Mouse (Mus musculus) heart, embryonic 14.5 days (tissue): ENCODE data around the gene Ltn1. TPM values are rescaled to one million over a fixed set of nuclear protein-coding genes. Genes with fewer than 3 reads are reported as not detected.

Source experiments
- ATAC-seq: fragments of 200-750 bp; cut with Nextera tagmentation; 2 replicates; pipeline ENCODE4 v1.8.0; 2017; ENCODE audit warnings: low read depth, moderate TSS enrichment; ENCODE audit not compliant: insufficient number of reproducible peaks, insufficient read depth, low FRiP score
- H3K27ac ChIP-seq, 2 experiments: fragments of 200-500 bp in 1 of 2; fragments of 300-500 bp in 1 of 2; sonication (generic) in 1 of 2; replicated peaks in 1 of 2; 2 replicates each; pipeline ENCODE4 v1.5.1; 2012 to 2014; ENCODE audit warnings: low read depth in 2 of 2, low read length in 2 of 2, control low read depth in 1 of 2, mild to moderate bottlenecking in 1 of 2, mixed read lengths in 1 of 2; ENCODE audit not compliant: control insufficient read depth in 1 of 2, insufficient read depth in 1 of 2
- H3K27me3 ChIP-seq: fragments of 300-500 bp; sonication (generic); 2 replicates; pipeline ENCODE4 v1.6.1; 2014; ENCODE audit warnings: mild to moderate bottlenecking, low read length, control low read depth; ENCODE audit not compliant: control insufficient read depth, insufficient read depth
- H3K36me3 ChIP-seq: fragments of 300-500 bp; sonication (generic); 2 replicates; pipeline ENCODE4 v1.6.1; 2014; ENCODE audit warnings: mild to moderate bottlenecking, control low read depth, low read length, mixed read lengths; ENCODE audit not compliant: control insufficient read depth, insufficient read depth
- H3K4me1 ChIP-seq, 2 experiments: fragments of 200-500 bp in 1 of 2; fragments of 300-500 bp in 1 of 2; sonication (generic) in 1 of 2; 2 replicates each; pipeline ENCODE4 v1.6.1; 2012 to 2014; ENCODE audit warnings: low read length in 2 of 2, control low read depth in 1 of 2, mixed read lengths in 1 of 2; ENCODE audit not compliant: control insufficient read depth in 2 of 2, insufficient read depth in 2 of 2
- H3K4me2 ChIP-seq: fragments of 300-500 bp; sonication (generic); 2 replicates; pipeline ENCODE4 v1.6.1; 2014; ENCODE audit warnings: mild to moderate bottlenecking, low read length
- H3K4me3 ChIP-seq, 2 experiments: fragments of 200-500 bp in 1 of 2; fragments of 300-500 bp in 1 of 2; sonication (generic) in 1 of 2; 2 replicates each; pipeline ENCODE4 v1.5.1; 2012 to 2014; ENCODE audit warnings: low read length in 2 of 2, mild to moderate bottlenecking in 2 of 2, control low read depth in 1 of 2, low read depth in 1 of 2, moderate library complexity in 1 of 2; ENCODE audit not compliant: control insufficient read depth in 1 of 2, insufficient read depth in 1 of 2
- H3K9ac ChIP-seq: fragments of 300-500 bp; sonication (generic); 2 replicates; pipeline ENCODE4 v1.6.1; 2014; ENCODE audit warnings: mild to moderate bottlenecking, low read length
- H3K9me3 ChIP-seq: fragments of 300-500 bp; sonication (generic); 2 replicates; pipeline ENCODE4 v1.6.1; 2016; ENCODE audit warnings: low read length, control low read depth; ENCODE audit not compliant: control insufficient read depth
- WGBS: fragments of 180-500 bp; shearing (Covaris S2); extraction: QIAGEN DNeasy Blood & Tissue Kit; methylation state at CpG from one replicate; pipeline ENCODE4 v1.1.7; 2014; 5-methylcytosine and 5-hydroxymethylcytosine counted together
- polyA plus RNA-seq: library from polyadenylated mRNA; unstranded; fragments of >200 nt; fragmentation: Nextera tagmentation; extraction: Ambion mirVana; gene quantifications from 2 replicates; pipeline ENCODE4 v1.2.1, GENCODE M21; 2014

Gene Ltn1
- polyA plus RNA-seq, 1 experiment from 2014 or later: 24.6 TPM

DNA sequence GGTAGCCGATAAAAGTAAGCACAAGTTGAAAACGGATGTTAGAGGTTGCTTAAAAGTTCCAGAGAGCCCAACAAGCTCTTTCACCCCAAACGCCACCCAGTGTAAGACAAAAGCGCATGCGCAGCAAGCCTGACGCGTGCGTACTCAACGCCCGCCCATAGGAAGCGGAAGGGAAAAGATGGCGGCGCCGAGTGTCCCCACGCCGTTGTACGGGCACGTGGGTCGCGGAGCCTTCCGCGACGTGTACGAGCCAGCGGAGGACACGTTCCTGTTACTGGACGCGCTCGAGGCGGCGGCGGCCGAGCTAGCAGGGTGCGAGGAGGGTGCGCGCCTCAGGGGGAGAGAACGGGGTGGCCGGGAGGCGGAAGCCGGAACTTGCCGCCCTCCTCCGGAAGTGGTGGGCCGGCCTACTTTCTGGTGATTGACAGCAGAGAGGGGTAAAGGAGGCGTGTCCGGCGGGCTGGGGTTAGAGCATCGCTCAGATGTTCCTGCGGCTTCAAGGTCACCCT is 78.3 kb downstream of the Ltn1 start, which contains the start of gene N6amt1:
N6amt1 (plus strand) TSS at position 111 of the 509 bp plus-strand sequence.
- Histone ChIP-seq H3K27me3 (no peaks in the 10 kb centered on the region), H3K4me1 (peaks cover 0 to 6% of the 10 kb centered on the region in 2 experiments; a peak in 2 of 4 replicates), H3K9me3 (no peaks in the 10 kb centered on the region), H3K4me2 (peak within 1 kb of the TSS; percentile 59), H3K36me3 (peaks cover 34% of the 10 kb centered on the region), H3K4me3 (peak within 1 kb of the TSS; percentile 71 to 76), H3K27ac (peak within 1 kb of the TSS; percentile 95 to 96), H3K9ac (peak within 1 kb of the TSS; percentile 81)
- ATAC-seq: peak; percentile 94
- under 1% methylated on average over 47 of the region's 48 CpGs for WGBS

DNA sequence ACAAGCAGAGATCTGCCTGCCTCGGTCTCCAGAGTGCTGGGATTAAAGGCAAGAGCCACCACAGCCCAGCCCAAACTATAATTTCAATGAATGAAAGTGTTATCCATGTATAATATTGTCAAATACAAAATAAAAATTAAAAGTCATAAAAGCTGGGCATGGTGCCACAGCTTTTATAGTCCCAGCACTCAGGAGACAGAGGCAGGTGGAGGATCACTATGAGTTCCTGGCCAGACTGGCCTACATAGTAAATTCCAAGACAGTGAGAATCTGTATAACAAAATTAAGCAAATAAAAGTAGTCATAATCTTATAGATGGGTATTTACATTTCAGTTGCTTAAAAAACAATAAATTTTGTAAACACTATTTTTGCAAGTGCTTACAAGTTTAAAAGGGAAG is 78.8 kb downstream of the Ltn1 start:
- H3K9me3 ChIP-seq: no peaks in the 10 kb centered on the region
- H3K4me1 ChIP-seq: peaks cover 0 to 11% of the 10 kb centered on the region in 2 experiments; a peak in 2 of 4 replicates
- H3K27ac ChIP-seq: peak overlapping the region in 1 of 2 experiments; percentile 95; a peak in 2 of 4 replicates
- no peak for ATAC-seq
- H3K4me2 ChIP-seq: peak overlapping the region; percentile 59
- peak overlapping the region in 1 of 2 experiments; percentile 76; a peak in 2 of 4 replicates for H3K4me3 ChIP-seq
- no peak overlapping the region for H3K9ac ChIP-seq
- no peaks in the 10 kb centered on the region for H3K27me3 ChIP-seq
- 97% methylated on average over 1 of the region's 1 CpGs for WGBS
- peaks cover 28% of the 10 kb centered on the region for H3K36me3 ChIP-seq

DNA sequence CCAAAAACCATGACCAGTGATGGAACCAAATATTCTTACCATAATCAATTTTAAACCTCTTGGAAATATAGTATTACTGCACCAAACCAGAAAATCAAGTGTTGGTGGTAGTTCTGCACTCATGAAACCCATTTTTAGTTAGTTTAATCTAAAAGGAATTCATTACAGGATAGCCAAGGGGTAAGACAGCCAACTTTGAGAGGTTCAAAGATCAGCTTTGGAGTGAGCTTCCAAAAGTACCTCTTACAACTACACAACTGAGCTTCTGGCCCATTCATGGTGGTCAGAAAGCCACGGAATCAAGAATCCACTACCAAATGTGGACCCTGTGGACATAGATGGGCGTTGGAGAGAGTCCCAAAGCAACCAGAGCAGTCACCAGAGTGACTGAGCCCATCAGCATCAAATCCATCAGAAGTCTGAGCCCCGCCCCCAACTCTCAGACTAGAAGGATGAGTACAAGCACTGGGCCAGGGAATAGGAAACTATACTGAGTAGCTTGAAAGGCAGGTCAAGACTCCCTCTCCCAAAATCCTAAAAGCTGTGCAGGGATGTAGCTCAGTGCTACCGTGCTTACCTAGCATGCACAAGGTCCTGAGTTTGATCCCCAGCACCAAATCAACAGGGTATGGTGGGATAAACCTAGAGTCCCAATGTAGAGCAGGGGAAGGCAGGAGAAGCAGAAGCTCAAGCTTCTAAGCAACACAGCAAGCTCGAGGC is 80.9 kb downstream of the Ltn1 start:
- peaks cover 4 to 20% of the 10 kb centered on the region in 2 experiments; a peak in 3 of 4 replicates for H3K4me1 ChIP-seq
- WGBS: 76% methylated on average over 5 of the region's 5 CpGs
- no peak overlapping the region for H3K9ac ChIP-seq
- H3K9me3 ChIP-seq: no peaks in the 10 kb centered on the region
- no peak overlapping the region for H3K4me3 ChIP-seq
- H3K27ac ChIP-seq: no peak overlapping the region
- H3K27me3 ChIP-seq: no peaks in the 10 kb centered on the region
- no peak overlapping the region for H3K4me2 ChIP-seq
- no peak for ATAC-seq
- peaks cover 9% of the 10 kb centered on the region for H3K36me3 ChIP-seq

GRCm38 (mm10) chr16:87348133-87348532 is 84.3 kb downstream of the Ltn1 start:
- H3K4me1 ChIP-seq: peaks cover 4 to 14% of the 10 kb centered on the region in 2 experiments; a peak in 3 of 4 replicates
- no peak overlapping the region for H3K4me3 ChIP-seq
- no peaks in the 10 kb centered on the region for H3K36me3 ChIP-seq
- H3K27ac ChIP-seq: peak overlapping the region; percentile 43 to 53
- WGBS: 57% methylated on average over 2 of the region's 2 CpGs
- no peak overlapping the region for H3K4me2 ChIP-seq
- peak; percentile 90 for ATAC-seq
- H3K9ac ChIP-seq: no peak overlapping the region
- no peaks in the 10 kb centered on the region for H3K27me3 ChIP-seq
- no peaks in the 10 kb centered on the region for H3K9me3 ChIP-seq

DNA sequence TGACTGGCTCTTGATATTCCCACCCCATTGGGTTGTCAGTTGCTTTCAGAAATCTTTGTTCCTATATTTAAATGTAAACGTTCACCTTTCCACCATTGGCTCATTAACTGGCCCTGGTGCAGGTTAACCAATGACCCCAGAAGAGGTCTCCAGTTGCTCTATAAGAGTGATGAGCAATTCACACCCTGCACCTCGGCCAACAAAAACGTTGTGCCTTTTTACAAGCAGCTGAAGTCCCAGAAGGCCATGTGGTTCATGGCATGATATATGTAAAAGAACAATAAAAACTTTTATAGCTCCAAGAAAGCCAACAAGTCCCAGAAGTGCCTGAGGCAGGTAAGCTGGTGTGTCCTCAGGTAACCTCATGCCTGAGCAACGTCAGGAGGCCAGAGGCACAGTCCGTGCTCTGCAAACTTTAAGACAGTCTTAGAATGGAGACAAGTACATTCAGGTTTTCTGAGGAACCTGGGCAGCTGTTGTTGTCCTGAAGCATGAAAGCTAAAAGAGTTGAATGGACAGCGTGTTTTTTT is 91.3 kb downstream of the Ltn1 start:
- Histone ChIP-seq H3K9me3 (no peaks in the 10 kb centered on the region), H3K4me1 (no peaks in the 10 kb centered on the region), H3K36me3 (no peaks in the 10 kb centered on the region), H3K27ac (no peak overlapping the region), H3K4me2 (no peak overlapping the region), H3K27me3 (no peaks in the 10 kb centered on the region), H3K9ac (no peak overlapping the region), H3K4me3 (no peak overlapping the region)
- ATAC-seq: no peak
- 79% methylated on average over 6 of the region's 6 CpGs for WGBS

DNA sequence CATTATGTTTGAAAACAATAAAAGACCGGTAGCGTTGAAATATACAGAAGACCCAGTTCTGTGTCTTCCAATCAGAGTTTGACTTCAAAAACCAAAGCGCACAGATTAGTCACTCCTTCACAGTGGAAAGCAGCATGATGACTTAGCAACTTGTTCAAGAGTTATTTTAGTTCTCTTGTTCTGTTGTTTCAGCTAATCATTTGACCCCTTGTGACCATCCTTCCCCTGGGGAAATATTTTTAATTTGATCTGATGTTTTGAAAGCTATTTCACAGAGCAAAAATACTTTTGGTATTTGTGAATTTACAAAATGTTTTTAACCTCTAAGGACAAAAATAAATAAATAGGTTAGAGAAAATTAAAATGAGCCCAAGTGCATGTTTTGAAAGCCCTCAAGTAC is 97.7 kb downstream of the Ltn1 start:
- no peaks in the 10 kb centered on the region for H3K36me3 ChIP-seq
- H3K27ac ChIP-seq: no peak overlapping the region
- no peaks in the 10 kb centered on the region for H3K4me1 ChIP-seq
- no peak for ATAC-seq
- no peaks in the 10 kb centered on the region for H3K27me3 ChIP-seq
- no peaks in the 10 kb centered on the region for H3K9me3 ChIP-seq
- 76% methylated on average over 3 of the region's 3 CpGs for WGBS
- H3K4me3 ChIP-seq: no peak overlapping the region
- no peak overlapping the region for H3K9ac ChIP-seq
- no peak overlapping the region for H3K4me2 ChIP-seq

GRCm38 (mm10) chr16:87329986-87330385 is 102.4 kb downstream of the Ltn1 start:
- Histone ChIP-seq H3K4me1 (no peaks in the 10 kb centered on the region), H3K4me2 (no peak overlapping the region), H3K9ac (no peak overlapping the region), H3K27me3 (no peaks in the 10 kb centered on the region), H3K4me3 (no peak overlapping the region), H3K36me3 (no peaks in the 10 kb centered on the region), H3K27ac (no peak overlapping the region), H3K9me3 (no peaks in the 10 kb centered on the region)
- 90% methylated on average over 3 of the region's 3 CpGs for WGBS
- no peak for ATAC-seq
